Mouse (Mus musculus): Measurements from ENCODE around the gene Ndnf.

Gene Ndnf

DNA sequence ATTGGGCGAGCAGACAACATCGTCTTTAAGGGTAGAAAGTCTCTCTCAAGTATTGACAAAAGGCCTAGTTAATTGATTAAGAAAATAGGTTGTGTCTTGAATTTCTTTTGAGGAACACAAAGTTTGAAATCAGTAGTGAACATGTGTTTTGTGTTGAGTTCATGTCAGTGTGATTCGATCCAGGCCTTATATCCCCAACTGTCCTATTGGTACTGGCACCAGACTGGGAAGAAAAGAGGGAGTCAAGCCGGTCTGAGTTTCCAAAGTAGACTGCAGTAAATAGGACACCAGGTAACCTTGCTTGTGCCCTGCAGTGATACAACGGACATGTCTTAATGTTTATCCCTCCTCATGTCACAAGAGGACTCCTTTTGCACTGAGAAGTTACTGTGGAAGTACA is 87.8 kb downstream of the Ndnf start:
- DNase-seq = no peak

DNA sequence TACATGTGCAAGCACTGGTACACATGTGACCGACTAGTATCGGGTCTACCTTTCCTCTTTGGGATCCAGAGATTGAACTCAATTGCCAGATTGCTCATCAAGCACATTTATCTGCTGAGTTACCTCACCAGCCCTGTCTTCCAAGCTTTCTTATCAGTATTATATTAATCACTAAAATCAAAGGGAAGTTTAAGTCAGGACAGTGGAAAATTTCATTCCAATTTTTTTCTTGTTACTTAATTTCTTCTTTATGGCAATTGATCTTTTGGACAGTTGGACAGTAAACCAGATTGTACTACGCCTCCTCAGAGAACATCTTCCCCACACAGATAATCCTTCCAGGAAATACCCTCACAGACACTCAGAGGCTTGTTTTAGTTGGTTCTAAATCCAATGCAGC is 88.7 kb downstream of the Ndnf start:
- no peak for DNase-seq
